Mouse (Mus musculus) ES-Bruce4 (cell line): ENCODE results near the gene Hnf1b. TPM values are rescaled to one million over a fixed set of nuclear protein-coding genes. Genes with fewer than 3 reads are reported as not detected.

Source experiments
- H3K27ac ChIP-seq: 2 replicates; pipeline ENCODE4 v1.5.1; 2012; ENCODE audit warnings: low read length, inconsistent platforms; ENCODE audit not compliant: insufficient read depth
- H3K27me3 ChIP-seq: 2 replicates; pipeline ENCODE4 v1.6.1; 2012; ENCODE audit warnings: mild to moderate bottlenecking, low read length, inconsistent platforms; ENCODE audit not compliant: control insufficient read depth, poor library complexity, insufficient read depth, severe bottlenecking
- H3K36me3 ChIP-seq: 2 replicates; pipeline ENCODE4 v1.6.1; 2012; ENCODE audit warnings: inconsistent platforms, mild to moderate bottlenecking, low read length, moderate library complexity; ENCODE audit not compliant: control insufficient read depth, poor library complexity, insufficient read depth, severe bottlenecking
- H3K4me1 ChIP-seq: one replicate; pipeline ENCODE4 v1.8.1; 2011; ENCODE audit warnings: low read length; ENCODE audit not compliant: control insufficient read depth, insufficient read depth
- H3K4me3 ChIP-seq: 2 replicates; pipeline ENCODE4 v1.5.1; 2011; ENCODE audit warnings: low read depth, mild to moderate bottlenecking, low read length
- H3K9ac ChIP-seq: 2 replicates; pipeline ENCODE4 v1.6.1; 2012; ENCODE audit warnings: low read depth, mild to moderate bottlenecking, inconsistent platforms; ENCODE audit not compliant: poor library complexity, severe bottlenecking
- H3K9me3 ChIP-seq: replicated peaks from 2 replicates; pipeline ENCODE4 v1.6.1; 2012; ENCODE audit warnings: mild to moderate bottlenecking, low read length, inconsistent platforms; ENCODE audit not compliant: control insufficient read depth, poor library complexity, insufficient read depth, severe bottlenecking
- CTCF ChIP-seq: IDR thresholded peaks from one replicate; pipeline ENCODE4 v1.8.1; 2011; ENCODE audit warnings: low read depth, low read length
- EP300 ChIP-seq: IDR thresholded peaks from 2 replicates; pipeline ENCODE4 v1.6.1; 2011; ENCODE audit warnings: low read depth, low read length; ENCODE audit not compliant: insufficient read depth
- POLR2A ChIP-seq: IDR thresholded peaks from one replicate; pipeline ENCODE4 v1.8.1; 2011; ENCODE audit warnings: low read length; ENCODE audit not compliant: insufficient read depth
- polyA plus RNA-seq: library from polyadenylated mRNA; stranded (reverse); fragments of >200 nt; gene quantifications from 2 replicates; pipeline ENCODE4 v1.2.4, GENCODE M21; 2011; ENCODE audit warnings: low read depth; ENCODE audit not compliant: missing spikeins, insufficient read depth, insufficient read length

Hnf1b gene
- polyA plus RNA-seq, 1 experiment = 0.27 TPM

DNA sequence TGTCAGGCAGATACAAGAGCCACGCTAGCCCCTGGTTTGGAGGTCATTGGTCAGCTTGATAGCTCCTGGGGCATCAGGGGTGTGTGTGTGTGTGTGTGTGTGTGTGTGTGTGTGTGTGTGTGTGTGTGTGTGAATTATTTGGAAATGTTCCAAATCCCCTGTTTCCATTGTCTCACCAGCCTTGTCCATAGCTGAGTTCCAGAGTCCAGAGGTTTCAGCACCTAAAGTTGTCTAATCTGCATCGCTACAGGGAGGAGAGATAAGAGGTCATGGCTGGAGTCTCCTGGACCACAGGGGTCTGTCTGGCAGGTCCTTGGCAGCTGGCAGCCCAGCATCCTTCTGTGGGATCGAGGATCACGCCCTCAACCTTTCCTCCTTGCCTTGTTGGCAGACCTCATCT lies 64.6 kb downstream of the Hnf1b start:
- Histone ChIP-seq H3K27ac (no peak overlapping the region), H3K36me3 (no peaks in the 10 kb centered on the region), H3K4me3 (no peak overlapping the region), H3K4me1 (no peaks in the 10 kb centered on the region), H3K9me3 (no peaks in the 10 kb centered on the region), H3K27me3 (no peaks in the 10 kb centered on the region), H3K9ac (no peak overlapping the region)
- TF ChIP-seq EP300 = no peak
- TF ChIP-seq CTCF = no peak
- no peak for TF ChIP-seq POLR2A

DNA sequence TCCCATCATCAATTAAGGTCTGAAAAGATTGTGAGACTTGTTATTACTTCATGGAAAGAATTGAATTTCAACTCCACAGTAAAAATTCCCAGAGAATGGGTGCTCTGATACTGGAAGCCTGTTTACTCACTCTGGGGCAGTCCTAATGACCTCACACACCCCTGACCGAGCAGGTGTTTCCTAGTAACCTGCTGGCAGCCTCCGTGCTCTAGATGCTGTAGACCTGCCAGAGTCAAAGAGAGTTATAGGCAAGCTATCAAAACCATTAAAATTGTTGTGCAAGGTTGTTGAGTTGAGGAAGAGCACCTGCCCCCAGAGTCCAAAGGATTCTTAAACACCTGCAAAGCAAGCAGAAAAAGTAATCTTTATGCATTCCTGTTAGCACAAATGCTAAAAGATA lies 72.7 kb downstream of the Hnf1b start:
- H3K4me1 ChIP-seq = no peaks in the 10 kb centered on the region
- TF ChIP-seq POLR2A = no peak
- TF ChIP-seq CTCF = no peak
- TF ChIP-seq EP300 = no peak
- H3K36me3 ChIP-seq = no peaks in the 10 kb centered on the region
- no peaks in the 10 kb centered on the region for H3K27me3 ChIP-seq
- no peak overlapping the region for H3K9ac ChIP-seq
- no peak overlapping the region for H3K27ac ChIP-seq
- no peak overlapping the region for H3K4me3 ChIP-seq
- no peaks in the 10 kb centered on the region for H3K9me3 ChIP-seq

DNA sequence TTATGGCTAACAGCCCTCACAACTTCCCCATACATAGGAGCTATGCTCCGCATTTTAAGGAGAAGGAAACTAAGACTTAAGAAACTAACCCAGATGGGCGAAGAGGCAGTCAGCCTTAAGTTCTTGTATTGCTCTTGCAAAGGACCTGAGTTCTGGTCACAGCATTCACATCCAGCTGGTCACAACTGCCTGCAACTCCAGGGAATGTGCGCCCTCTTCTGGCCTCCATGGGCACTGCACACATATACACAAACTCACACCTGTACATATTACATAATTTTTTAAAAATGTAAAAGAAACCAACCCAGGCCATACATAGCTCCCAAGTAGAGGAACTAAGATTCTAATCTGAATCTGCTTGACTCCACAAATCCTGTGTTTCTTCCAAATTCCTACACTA lies 77.2 kb downstream of the Hnf1b start:
- Histone ChIP-seq H3K36me3 (no peaks in the 10 kb centered on the region), H3K27ac (no peak overlapping the region), H3K27me3 (no peaks in the 10 kb centered on the region), H3K4me1 (no peaks in the 10 kb centered on the region), H3K9me3 (no peaks in the 10 kb centered on the region), H3K9ac (no peak overlapping the region), H3K4me3 (no peak overlapping the region)
- TF ChIP-seq POLR2A (no peak), EP300 (no peak), CTCF (peak; percentile 96)

DNA sequence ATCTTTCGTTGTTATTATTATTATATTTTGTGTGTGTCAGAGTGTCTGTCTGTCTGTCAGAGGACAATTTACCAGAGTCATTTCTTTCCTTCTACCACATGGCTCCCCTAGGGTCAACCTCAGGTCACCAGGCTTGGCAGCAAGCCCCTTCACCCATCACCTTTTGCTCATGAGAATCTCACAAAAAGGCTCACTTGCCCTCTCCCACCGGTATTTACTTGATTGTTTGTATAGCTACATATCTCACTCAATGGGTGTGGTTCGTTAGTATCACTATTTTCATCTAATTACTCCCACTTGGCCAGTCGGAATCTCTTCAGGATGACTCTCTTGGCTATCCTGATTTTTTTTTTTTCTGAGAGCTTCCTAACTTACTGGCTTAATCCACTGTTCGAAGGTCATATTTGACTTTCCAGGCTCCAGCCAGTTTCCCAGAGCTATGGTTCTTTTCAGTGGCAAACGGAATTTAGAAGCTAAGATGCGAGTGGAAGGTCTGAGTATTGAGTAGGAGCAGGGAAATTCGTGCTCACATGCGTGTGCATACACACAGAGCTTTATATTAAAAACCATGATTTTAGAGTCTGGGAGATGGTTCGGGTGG lies 82.7 kb downstream of the Hnf1b start:
- Histone ChIP-seq H3K27me3 (no peaks in the 10 kb centered on the region), H3K9me3 (no peaks in the 10 kb centered on the region), H3K27ac (no peak overlapping the region), H3K4me1 (no peaks in the 10 kb centered on the region), H3K36me3 (no peaks in the 10 kb centered on the region), H3K4me3 (no peak overlapping the region), H3K9ac (no peak overlapping the region)
- TF ChIP-seq EP300 (no peak), POLR2A (no peak), CTCF (no peak)

GRCm38 (mm10) chr11:83933376-83933775 lies 83.5 kb downstream of the Hnf1b start:
- TF ChIP-seq EP300 = no peak
- TF ChIP-seq CTCF = no peak
- no peak for TF ChIP-seq POLR2A
- no peak overlapping the region for H3K9ac ChIP-seq

GRCm38 (mm10) chr11:83935986-83936665 lies 86.3 kb downstream of the Hnf1b start:
- Histone ChIP-seq H3K9ac (no peak overlapping the region), H3K4me3 (no peak overlapping the region), H3K27me3 (no peaks in the 10 kb centered on the region; the same call in 1 of the 2 replicates), H3K36me3 (no peaks in the 10 kb centered on the region), H3K4me1 (no peaks in the 10 kb centered on the region), H3K27ac (no peak overlapping the region), H3K9me3 (no peaks in the 10 kb centered on the region)
- TF ChIP-seq CTCF (peak; percentile 95), POLR2A (no peak), EP300 (no peak)

More at GRCm38 (mm10) chr11:83933376-83933775, 83.5 kb downstream of the Hnf1b start:
- Histone ChIP-seq H3K36me3 (no peaks in the 10 kb centered on the region), H3K9me3 (no peaks in the 10 kb centered on the region), H3K4me3 (no peak overlapping the region), H3K27ac (no peak overlapping the region), H3K27me3 (no peaks in the 10 kb centered on the region), H3K4me1 (no peaks in the 10 kb centered on the region)
